Mouse (Mus musculus): ENCODE results near the gene Adarb2. TPM values are rescaled to one million over a fixed set of nuclear protein-coding genes. Genes with fewer than 3 reads are reported as not detected.

Adarb2 gene
- 0.03 TPM in 1 of 2 replicates, not detected in the other for polyA plus RNA-seq (2012; rRNA removed; ENCODE audit: low replicate concordance)

DNA sequence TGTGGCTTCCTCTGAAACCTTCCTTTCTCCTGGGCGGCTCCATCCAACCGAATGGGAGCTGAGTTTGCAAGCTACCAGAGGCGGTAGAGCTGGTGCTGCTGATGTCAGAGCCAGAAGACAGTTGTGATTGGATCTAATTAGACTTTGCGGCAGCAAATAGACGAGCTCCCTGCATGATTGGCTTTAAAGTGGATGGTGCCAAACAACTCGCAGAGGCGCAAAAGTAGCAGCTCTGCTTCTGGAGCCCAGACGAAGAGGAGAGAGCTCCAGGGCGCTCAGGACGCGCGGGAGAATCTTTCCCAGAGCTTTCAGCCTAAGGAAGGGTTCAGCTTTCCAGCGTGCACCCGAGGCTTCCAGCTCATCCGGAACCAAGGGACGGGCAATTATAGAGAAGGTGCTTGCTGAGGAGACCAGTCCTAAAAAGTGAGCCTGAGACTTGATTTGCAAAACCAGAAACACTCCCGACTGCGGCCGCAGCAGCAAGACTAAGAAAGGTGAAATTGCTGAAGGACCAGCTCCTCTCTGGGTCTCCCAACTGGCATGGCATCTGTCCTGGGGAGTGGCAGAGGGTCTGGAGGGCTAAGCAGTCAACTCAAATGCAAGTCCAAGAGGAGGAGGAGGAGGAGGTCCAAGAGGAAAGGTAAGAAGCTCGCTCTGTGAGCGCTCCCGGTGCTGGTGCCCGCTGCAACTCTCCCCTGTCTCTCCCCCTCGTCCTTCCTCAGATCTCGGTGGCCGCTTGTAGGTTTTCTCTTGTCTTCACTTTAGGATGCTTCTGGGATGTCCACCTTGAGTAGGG lies at the start of gene Adarb2:
Adarb2 (plus strand) TSS at position 186 of the 796 bp plus-strand sequence.

All from subcutaneous adipose tissue, adult 2 months (tissue).